Mouse (Mus musculus): ENCODE measurements around the gene Ppm1b. TPM values are rescaled to one million over a fixed set of nuclear protein-coding genes. Genes with fewer than 3 reads are reported as not detected.
A peak's percentile ranks its signal among the peaks of the same experiment; 100 is the strongest.

The Ppm1b gene
- polyA plus RNA-seq, 1 experiment from 2014 or later, result 82.9 TPM

GRCm38 (mm10) chr17:84995844-84996243, 39.3 kb downstream of the Ppm1b start:
- 90% methylated on average over 6 of the region's 6 CpGs for WGBS
- no peaks in the 10 kb centered on the region for H3K4me1 ChIP-seq (ENCODE audit: control insufficient read depth, insufficient read depth, low read length)
- no peak overlapping the region for H3K27ac ChIP-seq (ENCODE audit: low read depth, low read length)
- ATAC-seq (ENCODE audit: low read depth), result no peak
- H3K9ac ChIP-seq (replicated peaks; ENCODE audit: low read depth, low read length), result no peak overlapping the region
- no peak overlapping the region for H3K4me3 ChIP-seq (ENCODE audit: low read depth, low read length)
- no peaks in the 10 kb centered on the region for H3K27me3 ChIP-seq (ENCODE audit: control insufficient read depth, insufficient read depth, low read length)
- no peaks in the 10 kb centered on the region for H3K36me3 ChIP-seq (ENCODE audit: control insufficient read depth, insufficient read depth, low read length)
- no peak overlapping the region for H3K4me2 ChIP-seq (ENCODE audit: low read depth, low read length)
- no peaks in the 10 kb centered on the region for H3K9me3 ChIP-seq (ENCODE audit: control insufficient read depth, low read length)

DNA sequence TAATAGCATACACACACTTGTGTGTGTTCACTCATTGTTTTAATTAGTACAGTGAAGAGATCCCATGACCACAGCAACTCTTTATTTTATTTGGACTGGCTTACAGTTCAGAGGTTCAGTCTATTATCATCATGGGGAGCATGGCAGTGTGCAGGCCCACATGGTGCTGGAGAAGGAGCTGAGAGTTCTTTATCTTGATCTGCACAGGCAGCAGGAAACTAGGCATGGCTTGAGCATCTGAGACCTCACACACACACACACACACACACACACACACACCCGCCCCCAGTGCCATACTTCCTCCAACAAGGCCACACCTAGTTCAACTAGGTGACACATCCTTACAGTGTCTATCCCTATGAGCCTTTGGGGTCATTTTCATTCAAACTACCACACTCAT, 41.1 kb downstream of the Ppm1b start:
- H3K9me3 ChIP-seq (ENCODE audit: control insufficient read depth, low read length), result no peaks in the 10 kb centered on the region
- H3K4me1 ChIP-seq (ENCODE audit: control insufficient read depth, insufficient read depth, low read length), result no peaks in the 10 kb centered on the region
- no peak overlapping the region for H3K27ac ChIP-seq (ENCODE audit: low read depth, low read length)
- H3K4me3 ChIP-seq (ENCODE audit: low read depth, low read length), result no peak overlapping the region
- no peak overlapping the region for H3K4me2 ChIP-seq (ENCODE audit: low read depth, low read length)
- 100% methylated on average over 1 of the region's 1 CpGs for WGBS
- H3K27me3 ChIP-seq (ENCODE audit: control insufficient read depth, insufficient read depth, low read length), result no peaks in the 10 kb centered on the region
- H3K36me3 ChIP-seq (ENCODE audit: control insufficient read depth, insufficient read depth, low read length), result no peaks in the 10 kb centered on the region
- H3K9ac ChIP-seq (replicated peaks; ENCODE audit: low read depth, low read length), result no peak overlapping the region
- no peak for ATAC-seq (ENCODE audit: low read depth)

DNA sequence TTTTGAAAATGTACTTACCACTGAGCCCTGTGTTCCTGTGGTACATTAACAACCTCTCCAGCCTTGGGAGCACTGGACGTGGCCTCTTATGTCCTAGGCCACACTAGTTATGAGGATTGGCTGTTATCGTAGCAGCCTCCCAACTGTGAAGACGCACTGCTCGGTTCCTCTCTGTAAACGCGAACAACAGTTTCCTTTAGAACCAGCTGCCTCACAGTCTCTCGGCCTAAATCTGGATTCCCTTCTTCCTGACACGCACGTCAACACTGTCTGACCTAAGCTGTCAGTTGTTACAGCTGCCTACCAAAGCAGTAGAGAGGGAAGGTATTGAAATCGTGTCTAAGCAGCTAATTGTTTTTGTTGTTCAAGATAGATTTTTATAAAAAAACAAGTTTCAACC, 43.1 kb downstream of the Ppm1b start:
- Histone ChIP-seq H3K27ac (ENCODE audit: low read depth, low read length) (no peak overlapping the region), H3K4me2 (ENCODE audit: low read depth, low read length) (no peak overlapping the region), H3K36me3 (ENCODE audit: control insufficient read depth, insufficient read depth, low read length) (peaks cover under 1% of the 10 kb centered on the region; the same call in 1 of the 2 replicates), H3K4me3 (ENCODE audit: low read depth, low read length) (no peak overlapping the region), H3K9me3 (ENCODE audit: control insufficient read depth, low read length) (no peaks in the 10 kb centered on the region), H3K27me3 (ENCODE audit: control insufficient read depth, insufficient read depth, low read length) (no peaks in the 10 kb centered on the region), H3K4me1 (ENCODE audit: control insufficient read depth, insufficient read depth, low read length) (no peaks in the 10 kb centered on the region), H3K9ac (replicated peaks; ENCODE audit: low read depth, low read length) (no peak overlapping the region)
- WGBS, result 85% methylated on average over 10 of the region's 10 CpGs
- ATAC-seq (ENCODE audit: low read depth), result no peak

DNA sequence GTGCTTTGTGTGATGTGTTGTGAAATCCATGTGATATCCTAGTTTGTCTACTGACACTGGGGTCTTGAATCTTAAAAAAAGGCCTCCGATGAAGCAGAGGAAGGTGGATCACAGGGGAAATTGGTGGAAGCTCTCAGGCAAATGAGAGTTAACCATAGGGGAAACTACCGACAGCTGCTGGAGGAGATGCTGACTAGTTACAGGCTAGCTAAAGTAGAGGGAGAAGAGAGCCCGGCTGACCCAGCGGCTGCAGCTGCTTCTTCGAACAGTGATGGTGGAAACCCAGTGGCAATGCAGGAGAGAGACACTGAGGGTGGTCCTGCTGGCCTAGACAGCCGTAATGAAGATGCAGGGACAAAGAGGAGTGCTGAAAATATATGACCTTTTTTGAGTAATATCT, 56.9 kb downstream of the Ppm1b start:
- H3K4me1 ChIP-seq (ENCODE audit: control insufficient read depth, insufficient read depth, low read length), result no peaks in the 10 kb centered on the region
- no peak overlapping the region for H3K27ac ChIP-seq (ENCODE audit: low read depth, low read length)
- H3K4me3 ChIP-seq (ENCODE audit: low read depth, low read length), result no peak overlapping the region
- H3K9me3 ChIP-seq (ENCODE audit: control insufficient read depth, low read length), result no peaks in the 10 kb centered on the region
- no peaks in the 10 kb centered on the region for H3K27me3 ChIP-seq (ENCODE audit: control insufficient read depth, insufficient read depth, low read length)
- H3K36me3 ChIP-seq (ENCODE audit: control insufficient read depth, insufficient read depth, low read length), result peaks cover 12% of the 10 kb centered on the region; the same call in 1 of the 2 replicates
- ATAC-seq (ENCODE audit: low read depth), result no peak
- 85% methylated on average over 6 of the region's 6 CpGs for WGBS
- H3K4me2 ChIP-seq (ENCODE audit: low read depth, low read length), result no peak overlapping the region
- H3K9ac ChIP-seq (replicated peaks; ENCODE audit: low read depth, low read length), result no peak overlapping the region

DNA sequence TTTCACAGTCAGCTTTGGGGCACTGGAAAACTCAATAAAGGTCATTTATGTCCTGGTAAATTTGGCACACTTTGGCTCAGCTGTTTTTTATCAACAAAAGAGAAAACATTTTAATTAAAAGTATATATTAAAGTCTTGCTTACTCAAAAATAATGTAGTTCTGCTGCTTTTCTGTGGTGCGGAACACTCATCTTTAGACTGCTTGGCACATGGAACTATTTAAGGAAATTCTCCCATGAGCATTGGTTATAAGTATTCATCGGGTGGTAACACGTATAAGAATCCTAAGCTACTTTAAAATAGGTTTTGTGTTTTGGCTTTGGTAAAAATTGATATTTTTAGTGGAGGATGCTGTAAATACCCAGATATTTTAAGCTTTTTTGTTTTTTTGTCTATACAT, 58.1 kb downstream of the Ppm1b start:
- H3K36me3 ChIP-seq (ENCODE audit: control insufficient read depth, insufficient read depth, low read length), result peaks cover 12% of the 10 kb centered on the region; the same call in 1 of the 2 replicates
- no peak overlapping the region for H3K27ac ChIP-seq (ENCODE audit: low read depth, low read length)
- H3K4me2 ChIP-seq (ENCODE audit: low read depth, low read length), result no peak overlapping the region
- H3K9ac ChIP-seq (replicated peaks; ENCODE audit: low read depth, low read length), result no peak overlapping the region
- H3K9me3 ChIP-seq (ENCODE audit: control insufficient read depth, low read length), result no peaks in the 10 kb centered on the region
- H3K27me3 ChIP-seq (ENCODE audit: control insufficient read depth, insufficient read depth, low read length), result no peaks in the 10 kb centered on the region
- H3K4me1 ChIP-seq (ENCODE audit: control insufficient read depth, insufficient read depth, low read length), result no peaks in the 10 kb centered on the region
- ATAC-seq (ENCODE audit: low read depth), result no peak
- WGBS, result 92% methylated on average over 3 of the region's 3 CpGs
- no peak overlapping the region for H3K4me3 ChIP-seq (ENCODE audit: low read depth, low read length)

- ATAC-seq (ENCODE audit: low read depth), result no peak
Observed at GRCm38 (mm10) chr17:85018344-85018743, 61.8 kb downstream of the Ppm1b start.

DNA sequence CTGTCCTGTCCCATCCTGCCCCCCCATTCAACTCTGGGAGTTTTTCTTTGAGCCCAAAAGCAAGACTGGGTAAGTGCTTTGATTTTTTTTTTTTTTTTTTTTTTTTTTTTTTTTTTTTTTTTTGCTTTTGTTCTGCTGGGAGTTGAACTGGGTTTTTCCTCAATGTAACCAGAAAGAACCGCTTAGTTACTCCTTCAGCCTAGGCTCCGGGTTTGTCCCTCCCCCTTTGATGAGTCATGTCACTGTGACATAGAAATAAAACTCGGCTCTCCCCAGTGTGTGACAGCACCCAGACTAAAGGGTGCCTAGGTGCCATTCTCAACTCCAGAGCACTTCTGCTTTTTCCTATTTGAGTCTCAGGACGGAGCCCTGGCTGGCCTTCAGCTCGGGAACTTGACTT, 62.3 kb downstream of the Ppm1b start:
- ATAC-seq (ENCODE audit: low read depth), result no peak
- Histone ChIP-seq H3K36me3 (ENCODE audit: control insufficient read depth, insufficient read depth, low read length) (no peaks in the 10 kb centered on the region), H3K4me2 (ENCODE audit: low read depth, low read length) (no peak overlapping the region), H3K9ac (replicated peaks; ENCODE audit: low read depth, low read length) (no peak overlapping the region), H3K27me3 (ENCODE audit: control insufficient read depth, insufficient read depth, low read length) (no peaks in the 10 kb centered on the region), H3K4me1 (ENCODE audit: control insufficient read depth, insufficient read depth, low read length) (no peaks in the 10 kb centered on the region), H3K4me3 (ENCODE audit: low read depth, low read length) (no peak overlapping the region), H3K9me3 (ENCODE audit: control insufficient read depth, low read length) (no peaks in the 10 kb centered on the region), H3K27ac (ENCODE audit: low read depth, low read length) (no peak overlapping the region)
- 82% methylated on average over 5 of the region's 5 CpGs for WGBS

More at GRCm38 (mm10) chr17:85018344-85018743, 61.8 kb downstream of the Ppm1b start:
- Histone ChIP-seq H3K27ac (ENCODE audit: low read depth, low read length) (no peak overlapping the region), H3K9me3 (ENCODE audit: control insufficient read depth, low read length) (no peaks in the 10 kb centered on the region), H3K36me3 (ENCODE audit: control insufficient read depth, insufficient read depth, low read length) (no peaks in the 10 kb centered on the region), H3K27me3 (ENCODE audit: control insufficient read depth, insufficient read depth, low read length) (no peaks in the 10 kb centered on the region), H3K4me3 (ENCODE audit: low read depth, low read length) (no peak overlapping the region), H3K9ac (replicated peaks; ENCODE audit: low read depth, low read length) (no peak overlapping the region), H3K4me1 (ENCODE audit: control insufficient read depth, insufficient read depth, low read length) (no peaks in the 10 kb centered on the region), H3K4me2 (ENCODE audit: low read depth, low read length) (no peak overlapping the region)
- 92% methylated on average over 3 of the region's 3 CpGs for WGBS

DNA sequence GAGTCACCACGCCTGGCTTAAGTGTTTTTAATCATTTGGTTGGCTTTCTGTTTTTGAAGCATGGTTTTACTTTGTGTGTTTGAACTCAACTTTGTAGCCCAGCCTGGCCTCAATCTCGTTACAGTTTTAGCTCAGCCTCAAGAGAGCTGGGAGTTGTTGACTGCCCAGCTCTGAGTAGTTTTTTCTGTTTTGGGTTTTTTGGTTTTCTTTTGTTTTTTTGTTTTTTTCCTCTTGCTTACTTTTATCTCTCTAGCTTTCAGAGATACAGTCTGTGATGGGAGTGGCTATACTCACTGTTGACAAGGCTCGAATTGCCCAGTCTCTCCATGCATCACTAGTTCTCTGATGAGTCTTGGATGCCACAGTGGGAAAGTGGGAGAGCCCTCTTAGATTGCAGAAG, 63.8 kb downstream of the Ppm1b start:
- Histone ChIP-seq H3K9ac (replicated peaks; ENCODE audit: low read depth, low read length) (no peak overlapping the region), H3K27me3 (ENCODE audit: control insufficient read depth, insufficient read depth, low read length) (no peaks in the 10 kb centered on the region), H3K27ac (ENCODE audit: low read depth, low read length) (no peak overlapping the region), H3K4me2 (ENCODE audit: low read depth, low read length) (no peak overlapping the region), H3K4me1 (ENCODE audit: control insufficient read depth, insufficient read depth, low read length) (no peaks in the 10 kb centered on the region), H3K4me3 (ENCODE audit: low read depth, low read length) (no peak overlapping the region), H3K36me3 (ENCODE audit: control insufficient read depth, insufficient read depth, low read length) (no peaks in the 10 kb centered on the region), H3K9me3 (ENCODE audit: control insufficient read depth, low read length) (no peaks in the 10 kb centered on the region)
- ATAC-seq (ENCODE audit: low read depth), result no peak
- 91% methylated on average over 3 of the region's 3 CpGs for WGBS

GRCm38 (mm10) chr17:85023247-85024167, 67.0 kb downstream of the Ppm1b start:
- Histone ChIP-seq H3K4me3 (ENCODE audit: low read depth, low read length) (no peak overlapping the region), H3K27me3 (ENCODE audit: control insufficient read depth, insufficient read depth, low read length) (no peaks in the 10 kb centered on the region), H3K4me2 (ENCODE audit: low read depth, low read length) (no peak overlapping the region), H3K4me1 (ENCODE audit: control insufficient read depth, insufficient read depth, low read length) (no peaks in the 10 kb centered on the region), H3K27ac (ENCODE audit: low read depth, low read length) (no peak overlapping the region), H3K9me3 (ENCODE audit: control insufficient read depth, low read length) (no peaks in the 10 kb centered on the region), H3K36me3 (ENCODE audit: control insufficient read depth, insufficient read depth, low read length) (no peaks in the 10 kb centered on the region), H3K9ac (replicated peaks; ENCODE audit: low read depth, low read length) (no peak overlapping the region)
- 62% methylated on average over 22 of the region's 22 CpGs for WGBS
- peak; percentile 58; the same call in 1 of the 2 replicates for ATAC-seq (ENCODE audit: low read depth)
